Mouse (Mus musculus) embryonic fibroblast, embryonic 13.5 days (primary cell): ENCODE data around the gene Piwil1.

Experiments used
- CTCF ChIP-seq: IDR thresholded peaks from 2 replicates; pipeline ENCODE4 v1.5.1; 2011; ENCODE audit warnings: mild to moderate bottlenecking, control low read depth, low read length, moderate library complexity, borderline replicate concordance; ENCODE audit not compliant: insufficient read depth
- POLR2A ChIP-seq: IDR thresholded peaks from 2 replicates; pipeline ENCODE4 v1.6.1; 2011; ENCODE audit warnings: low read depth, mild to moderate bottlenecking, control low read depth, low read length, moderate library complexity

DNA sequence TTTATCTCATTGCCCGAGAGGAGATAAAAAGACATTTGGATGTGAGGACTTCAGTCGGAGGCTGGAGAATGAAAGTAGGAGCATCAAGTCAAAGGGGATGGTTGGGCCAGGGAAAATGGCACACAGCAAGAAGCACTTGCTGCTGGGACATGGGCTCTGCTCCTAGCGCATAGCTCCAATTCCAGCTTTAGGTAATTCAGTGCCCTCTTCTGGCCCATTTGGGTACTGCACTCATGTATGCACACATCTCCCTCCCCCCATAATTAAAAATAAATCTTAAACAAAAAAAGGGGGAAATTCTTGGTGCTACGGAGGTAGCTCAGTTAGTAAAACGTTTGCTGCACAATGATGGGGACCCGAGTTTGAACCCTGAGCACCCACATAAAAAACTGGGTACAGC lies 9.5 kb downstream of the Piwil1 start:
- no peak for TF ChIP-seq CTCF
- no peak for TF ChIP-seq POLR2A
